ENCODE assay signal across 7 mouse cellular contexts in genomic region chr14:121379827-121380145, GRCm38 (mm10). TPM values are rescaled to one million over a fixed set of nuclear protein-coding genes. Genes with fewer than 3 reads are reported as not detected.
DNase-seq lines count a peak whose midpoint lies in the region; ATAC-seq and TF ChIP-seq lines count a peak whose summit lies in the region.

Gene Stk24 (minus strand): TSS chr14:121380011.

- H3K9me3 ChIP-seq in CH12.LX (replicated peaks; ENCODE audit: low read length) (no peaks in the 10 kb centered on the region), G1E (replicated peaks) (no peaks in the 10 kb centered on the region)
- no peaks in the 10 kb centered on the region for H3K9me3 ChIP-seq in forebrain, embryonic 12.5 days
- H3K9me3 ChIP-seq in hindbrain, embryonic 10.5 days: no peaks in the 10 kb centered on the region
- no peaks in the 10 kb centered on the region for H3K9me3 ChIP-seq in liver, embryonic 11.5 days (ENCODE audit: control insufficient read depth, low read length)

- no peak for TF ChIP-seq POLR2A in CH12.LX (IDR thresholded peaks at IDR 0.05; ENCODE audit: low read depth, low read length)

- peak within 1 kb of the TSS; percentile 70 for H3K4me2 ChIP-seq in CH12.LX (ENCODE audit: insufficient read depth, low read depth, poor library complexity, severe bottlenecking)
- H3K4me2 ChIP-seq in forebrain, embryonic 12.5 days: peak within 1 kb of the TSS; percentile 83
- H3K4me2 ChIP-seq in liver, embryonic 11.5 days: peak within 1 kb of the TSS; percentile 71

- H3K79me2 ChIP-seq in CH12.LX (replicated peaks; ENCODE audit: control insufficient read depth, extremely low read depth, insufficient read depth, poor library complexity, severe bottlenecking): peaks cover 41% of the 10 kb centered on the region

- peak within 1 kb of the TSS; percentile 80 for H3K27ac ChIP-seq in CH12.LX (ENCODE audit: insufficient read depth, low read depth)
- H3K27ac ChIP-seq in forebrain, embryonic 12.5 days: peak within 1 kb of the TSS; percentile 89
- peak within 1 kb of the TSS; percentile 98 for H3K27ac ChIP-seq in hindbrain, embryonic 10.5 days
- H3K27ac ChIP-seq in liver, embryonic 11.5 days (ENCODE audit: low read depth, low read length): peak within 1 kb of the TSS; percentile 85

- no peaks in the 10 kb centered on the region for H3K27me3 ChIP-seq in CH12.LX (replicated peaks)
- H3K27me3 ChIP-seq in G1E (ENCODE audit: insufficient read depth, low read length): peaks cover 17% of the 10 kb centered on the region
- H3K27me3 ChIP-seq in forebrain, embryonic 12.5 days: no peaks in the 10 kb centered on the region
- peaks cover 12% of the 10 kb centered on the region; the same call in 1 of the 2 replicates for H3K27me3 ChIP-seq in hindbrain, embryonic 10.5 days (ENCODE audit: insufficient read depth, poor library complexity, severe bottlenecking)
- H3K27me3 ChIP-seq in liver, embryonic 11.5 days (replicated peaks; ENCODE audit: control insufficient read depth, insufficient read depth, low read length): no peaks in the 10 kb centered on the region

- dilution Hi-C loops in CH12.LX (cut with MboI; ENCODE audit: extremely low pct_ligation_motif_present, extremely low pct_unique_long_range_greater_than_20kb, low sequenced_read_pairs): no loop called here

- H3K4me3 ChIP-seq in CH12.LX (replicated peaks in 1 of 3; ENCODE audit: low read depth in 2 of 3, low read length in 2 of 3, poor library complexity in 1 of 3): peak within 1 kb of the TSS; percentile 87 to 99 (median 90)
- peak within 1 kb of the TSS; percentile 86 for H3K4me3 ChIP-seq in G1E (ENCODE audit: low read depth, low read length)
- peak within 1 kb of the TSS; percentile 93 for H3K4me3 ChIP-seq in forebrain, embryonic 12.5 days (replicated peaks)
- H3K4me3 ChIP-seq in hindbrain, embryonic 10.5 days: peak within 1 kb of the TSS; percentile 98
- H3K4me3 ChIP-seq in liver, embryonic 11.5 days (ENCODE audit: low read depth, low read length): peak within 1 kb of the TSS; percentile 98

- H3K4me1 ChIP-seq in CH12.LX (ENCODE audit: control insufficient read depth in 1 of 2, insufficient read depth in 2 of 2) (peaks cover 7 to 34% of the 10 kb centered on the region in 2 experiments), G1E (ENCODE audit: insufficient read depth, low read depth, low read length) (peaks cover 49% of the 10 kb centered on the region)
- peaks cover 33% of the 10 kb centered on the region for H3K4me1 ChIP-seq in forebrain, embryonic 12.5 days
- H3K4me1 ChIP-seq in hindbrain, embryonic 10.5 days (replicated peaks): peaks cover 45% of the 10 kb centered on the region
- peaks cover 26% of the 10 kb centered on the region for H3K4me1 ChIP-seq in liver, embryonic 11.5 days (replicated peaks; ENCODE audit: control insufficient read depth, insufficient read depth, low read length)

- ATAC-seq in G1E (ENCODE audit: extremely low read depth, insufficient number of reproducible peaks, low FRiP score, poor library complexity, severe bottlenecking): peak; percentile 32
- ATAC-seq in forebrain, embryonic 12.5 days (ENCODE audit: low FRiP score): peak; percentile 28
- no peak for ATAC-seq in liver, embryonic 11.5 days (replicated peaks; ENCODE audit: low FRiP score)
- ATAC-seq in neutrophil, adult 5-6 weeks (ENCODE audit: extremely low read depth, insufficient number of reproducible peaks, low FRiP score, poor library complexity, severe bottlenecking): peak; percentile 8; the same call in 1 of the 2 replicates

- DNase-seq in CH12.LX (ENCODE audit: extremely low read depth) (no peak), G1E (ENCODE audit: low spot score) (peak; percentile 56)
- no peak for DNase-seq in hindbrain, embryonic 10.5 days (ENCODE audit: low spot score)
- no peak for DNase-seq in liver, embryonic 11.5 days (ENCODE audit: low spot score)
- DNase-seq in embryo, embryonic 11 days: no peak

- in situ Hi-C loops in CH12.LX (cut with MboI; ENCODE audit: low pct_ligation_motif_present, low pct_unique_long_range_greater_than_20kb, low sequenced_read_pairs): loop anchor here (5.0 kb wide), 1 partner anchor 53 kb away; no protein-coding TSS in a partner anchor

- 5% methylated on average over 11 of the region's 11 CpGs for whole genome bisulfite sequencing in forebrain, embryonic 12.5 days
- 4% methylated on average over 11 of the region's 11 CpGs for WGBS in hindbrain, embryonic 10.5 days
- 8% methylated on average over 11 of the region's 11 CpGs for WGBS in liver, embryonic 11.5 days

- TF ChIP-seq RAD21 in CH12.LX (IDR thresholded peaks at IDR 0.05; ENCODE audit: low read depth, low read length): no peak

- TF ChIP-seq CTCF in CH12.LX (conservative IDR thresholded peaks at IDR 0.05 in 1 of 2, IDR thresholded peaks at IDR 0.05 in 1 of 2; ENCODE audit: low read depth in 2 of 2, low read length in 2 of 2) (no peak), G1E (IDR thresholded peaks at IDR 0.05; ENCODE audit: low read depth, low read length) (no peak)

- H3K36me3 ChIP-seq in CH12.LX (replicated peaks in 1 of 2; ENCODE audit: control insufficient read depth in 1 of 2, insufficient read depth in 1 of 2, low read length in 1 of 2) (peaks cover 0 to 15% of the 10 kb centered on the region in 2 experiments), G1E (replicated peaks) (peaks cover 23% of the 10 kb centered on the region)
- 0 out of 2 replicates have a peak, but pooled peaks cover 5% of the 10 kb centered on the region for H3K36me3 ChIP-seq in forebrain, embryonic 12.5 days (replicated peaks)
- H3K36me3 ChIP-seq in hindbrain, embryonic 10.5 days: peaks cover 5% of the 10 kb centered on the region; the same call in 1 of the 2 replicates
- H3K36me3 ChIP-seq in liver, embryonic 11.5 days (ENCODE audit: control insufficient read depth, insufficient read depth, low read length): peaks cover 5% of the 10 kb centered on the region; the same call in 1 of the 2 replicates

- no peak for TF ChIP-seq EP300 in CH12.LX (IDR thresholded peaks at IDR 0.05; ENCODE audit: low read length)

- H3K9ac ChIP-seq in CH12.LX (ENCODE audit: insufficient read depth, low read depth): peak within 1 kb of the TSS; percentile 95
- peak within 1 kb of the TSS; percentile 95 for H3K9ac ChIP-seq in forebrain, embryonic 12.5 days
- peak within 1 kb of the TSS; percentile 98 for H3K9ac ChIP-seq in liver, embryonic 11.5 days (ENCODE audit: low read depth, low read length)

TF ChIP-seq in CH12.LX, 34 proteins besides CTCF, POLR2A, EP300 and RAD21:
- TF ChIP-seq TBP (conservative IDR thresholded peaks at IDR 0.05; ENCODE audit: low read depth, low read length) (0 out of 2 replicates have a peak, but pooled peaks have one; percentile 28), ELF1 (IDR thresholded peaks at IDR 0.05; ENCODE audit: low read depth, low read length) (peak; percentile 6; the same call in 1 of the 2 replicates), UBTF (IDR thresholded peaks at IDR 0.05; ENCODE audit: low read depth, low read length) (no peak), E2F4 (IDR thresholded peaks at IDR 0.05; ENCODE audit: insufficient replicate concordance, low read depth, low read length) (no peak), MYC (IDR thresholded peaks at IDR 0.05; ENCODE audit: low read depth, low read length) (no peak)

RNA-seq across cellular contexts. Expression of gene Stk24, which starts in this region (rescaled TPM):
- total RNA-seq in CH12.LX (2012; rRNA removed) (52.7 and 61.1 TPM in 2 replicates), CH12.LX (2014; rRNA removed) (35.5 and 43.3 TPM in 2 replicates), G1E (2014; fragmentation: Nextera tagmentation) (156 and 158 TPM in 2 replicates), G1E (2017) (83.2 and 92.9 TPM in 2 replicates)
- polyA plus RNA-seq in CH12.LX (2012; ENCODE audit: insufficient read length, low read depth) (88.7 and 96.7 TPM in 2 replicates), G1E (2012) (90.5 and 96.2 TPM in 2 replicates)
- polyA plus RNA-seq in forebrain, embryonic 12.5 days (2016; fragmentation: Nextera tagmentation; extraction: Ambion mirVana): 41.3 and 41.9 TPM in 2 replicates
- polyA plus RNA-seq in hindbrain, embryonic 10.5 days (2016; fragmentation: Nextera tagmentation; extraction: Ambion mirVana): 32.8 and 36.2 TPM in 2 replicates
- 51.3 and 58.2 TPM in 2 replicates for polyA plus RNA-seq in liver, embryonic 11.5 days (2014; fragmentation: Nextera tagmentation; extraction: Ambion mirVana)
- total RNA-seq in neutrophil, adult 5-6 weeks (2017): 162 and 165 TPM in 2 replicates
